Mouse (Mus musculus): ENCODE data around the gene Vps37d.

DNA sequence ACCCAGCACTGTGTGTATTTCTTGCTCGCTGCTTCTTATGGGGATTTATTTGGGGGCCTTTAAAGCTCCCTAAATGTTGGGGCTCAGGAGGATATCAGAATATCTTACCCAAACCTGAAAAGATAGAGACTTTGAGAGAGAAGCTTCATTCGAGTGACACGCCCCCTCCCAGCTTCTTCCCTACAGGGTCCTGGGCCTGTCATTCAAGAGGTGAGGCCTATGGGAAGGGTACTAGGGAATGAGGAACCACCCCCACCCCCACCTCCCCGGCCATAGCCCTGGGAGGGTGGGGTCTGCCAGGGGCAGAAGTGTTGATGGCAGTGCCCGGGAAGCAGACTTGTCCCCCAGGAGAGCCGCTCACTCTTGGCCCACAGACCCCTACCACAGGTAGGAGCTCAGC is 48.1 kb upstream of the Vps37d start:
- TF ChIP-seq CTCF (conservative IDR thresholded peaks at IDR 0.05; ENCODE audit: insufficient read depth, insufficient read length, low read depth, low read length) (no peak), POLR2A (IDR thresholded peaks at IDR 0.05; ENCODE audit: low read depth, low read length) (no peak)

All from kidney, adult 2 months (tissue).